Mouse (Mus musculus): ENCODE data around the gene Cby3. TPM values are rescaled to one million over a fixed set of nuclear protein-coding genes. Genes with fewer than 3 reads are reported as not detected.
"Not testable (repeated sequence)": the region's sequence is repeated elsewhere in the genome, so short reads cannot be mapped to it uniquely, and the experiment has no call there.

Cby3 gene
- polyA plus RNA-seq (2012; ENCODE audit: insufficient read depth, low replicate concordance) = not detected in 2 replicates

DNA sequence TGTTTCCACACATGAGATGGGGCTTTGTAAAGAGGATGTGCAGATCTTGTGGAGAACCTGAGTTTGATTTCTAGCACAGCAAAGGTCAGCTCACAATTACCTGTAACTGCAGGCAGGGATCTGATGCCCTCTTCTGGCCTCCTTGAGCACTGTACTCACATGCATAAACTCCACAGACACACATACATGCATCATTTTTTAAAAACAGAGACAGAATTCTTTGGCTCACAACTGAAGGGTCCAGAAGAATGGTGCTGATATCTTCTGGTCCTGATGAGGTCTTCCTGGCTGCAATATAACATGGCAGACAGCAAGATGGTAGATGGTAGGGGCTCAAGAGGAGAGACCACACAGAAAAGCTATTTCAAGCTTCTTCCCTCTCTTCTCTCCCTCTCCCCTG, at the start of gene Cby3:
TSS of gene Cby3 (plus strand) at position 301 of the 400 bp plus-strand sequence.
- TF ChIP-seq GATA1 (IDR thresholded peaks at IDR 0.05; ENCODE audit: borderline replicate concordance, low read length) = no peak
- no peak for TF ChIP-seq FLI1 (IDR thresholded peaks at IDR 0.05; ENCODE audit: low read length)
- Histone ChIP-seq H3K36me3 (replicated peaks; ENCODE audit: low read length) (no peaks in the 10 kb centered on the region), H3K9me3 (peaks cover 11% of the 10 kb centered on the region), H3K4me3 (replicated peaks) (no peak within 1 kb of the TSS), H3K27me3 (replicated peaks) (peaks cover 12% of the 10 kb centered on the region), H3K4me1 (peaks cover 26% of the 10 kb centered on the region)

GRCm38 (mm10) chr11:50312803-50313202, 41.5 kb upstream of the Cby3 start:
- peaks cover 66% of the 10 kb centered on the region for H3K36me3 ChIP-seq (replicated peaks; ENCODE audit: low read length)

GRCm38 (mm10) chr11:50319343-50319742, 34.9 kb upstream of the Cby3 start:
- H3K36me3 ChIP-seq (replicated peaks; ENCODE audit: low read length) = peaks cover 31% of the 10 kb centered on the region
- H3K4me1 ChIP-seq = peaks cover 68% of the 10 kb centered on the region
- not testable (repeated sequence) for H3K4me3 ChIP-seq (replicated peaks); H3K9me3 ChIP-seq; H3K27me3 ChIP-seq (replicated peaks)

More at GRCm38 (mm10) chr11:50312803-50313202, 41.5 kb upstream of the Cby3 start:
- H3K27me3 ChIP-seq (replicated peaks) = no peaks in the 10 kb centered on the region
- peaks cover 38% of the 10 kb centered on the region for H3K4me1 ChIP-seq
- no peak overlapping the region for H3K4me3 ChIP-seq (replicated peaks)
- no peaks in the 10 kb centered on the region for H3K9me3 ChIP-seq
- no peak for TF ChIP-seq FLI1 (IDR thresholded peaks at IDR 0.05; ENCODE audit: low read length)
- no peak for TF ChIP-seq GATA1 (IDR thresholded peaks at IDR 0.05; ENCODE audit: borderline replicate concordance, low read length)

- no peak for TF ChIP-seq GATA1 (IDR thresholded peaks at IDR 0.05; ENCODE audit: borderline replicate concordance, low read length)
- TF ChIP-seq FLI1 (IDR thresholded peaks at IDR 0.05; ENCODE audit: low read length) = no peak
- H3K9me3 ChIP-seq = no peaks in the 10 kb centered on the region
- no peak overlapping the region for H3K4me3 ChIP-seq (replicated peaks)
- H3K4me1 ChIP-seq = peaks cover 59% of the 10 kb centered on the region
- H3K27me3 ChIP-seq (replicated peaks) = no peaks in the 10 kb centered on the region
- peaks cover 31% of the 10 kb centered on the region for H3K36me3 ChIP-seq (replicated peaks; ENCODE audit: low read length)
Measured at GRCm38 (mm10) chr11:50321239-50321638, 33.0 kb upstream of the Cby3 start.

GRCm38 (mm10) chr11:50322345-50322744, 31.9 kb upstream of the Cby3 start:
- H3K27me3 ChIP-seq (replicated peaks) = no peaks in the 10 kb centered on the region
- H3K4me3 ChIP-seq (replicated peaks) = peak overlapping the region; percentile 16
- TF ChIP-seq GATA1 (IDR thresholded peaks at IDR 0.05; ENCODE audit: borderline replicate concordance, low read length) (no peak), FLI1 (IDR thresholded peaks at IDR 0.05; ENCODE audit: low read length) (no peak)
- H3K4me1 ChIP-seq = peaks cover 62% of the 10 kb centered on the region
- H3K9me3 ChIP-seq = no peaks in the 10 kb centered on the region
- H3K36me3 ChIP-seq (replicated peaks; ENCODE audit: low read length) = peaks cover 24% of the 10 kb centered on the region

DNA sequence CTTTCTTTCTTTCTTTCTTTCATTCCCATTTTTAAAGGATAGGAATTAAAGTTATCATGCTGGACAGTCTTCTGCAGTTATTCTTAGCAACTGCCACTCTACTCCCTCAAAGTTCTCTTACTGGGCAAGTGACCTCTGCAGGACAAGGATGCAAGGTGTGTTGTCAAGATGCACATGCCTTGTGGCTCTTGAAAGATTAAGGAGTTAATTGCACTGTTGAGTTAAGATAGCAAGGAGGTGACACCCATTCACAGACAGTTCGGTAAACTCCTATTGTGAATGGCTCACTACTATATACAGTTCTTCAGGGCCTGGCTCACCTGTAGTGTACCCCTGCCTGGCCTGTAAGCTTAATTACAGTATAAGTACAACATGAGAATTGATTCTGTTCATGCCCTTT, 30.4 kb upstream of the Cby3 start:
- peaks cover 25% of the 10 kb centered on the region for H3K36me3 ChIP-seq (replicated peaks; ENCODE audit: low read length)
- H3K4me3 ChIP-seq (replicated peaks) = peak overlapping the region; percentile 97
- H3K27me3 ChIP-seq (replicated peaks) = no peaks in the 10 kb centered on the region
- H3K9me3 ChIP-seq = no peaks in the 10 kb centered on the region
- TF ChIP-seq FLI1 (IDR thresholded peaks at IDR 0.05; ENCODE audit: low read length) = no peak
- no peak for TF ChIP-seq GATA1 (IDR thresholded peaks at IDR 0.05; ENCODE audit: borderline replicate concordance, low read length)
- H3K4me1 ChIP-seq = peaks cover 58% of the 10 kb centered on the region

- H3K9me3 ChIP-seq = no peaks in the 10 kb centered on the region
- TF ChIP-seq GATA1 (IDR thresholded peaks at IDR 0.05; ENCODE audit: borderline replicate concordance, low read length) = no peak; the same call in 2 of the 3 replicates
- no peak for TF ChIP-seq FLI1 (IDR thresholded peaks at IDR 0.05; ENCODE audit: low read length)
- no peaks in the 10 kb centered on the region for H3K27me3 ChIP-seq (replicated peaks)
- peaks cover 25% of the 10 kb centered on the region for H3K36me3 ChIP-seq (replicated peaks; ENCODE audit: low read length)
- H3K4me3 ChIP-seq (replicated peaks) = peak overlapping the region; percentile 97
- H3K4me1 ChIP-seq = peaks cover 54% of the 10 kb centered on the region
Measured at GRCm38 (mm10) chr11:50324751-50325471, 29.4 kb upstream of the Cby3 start.

DNA sequence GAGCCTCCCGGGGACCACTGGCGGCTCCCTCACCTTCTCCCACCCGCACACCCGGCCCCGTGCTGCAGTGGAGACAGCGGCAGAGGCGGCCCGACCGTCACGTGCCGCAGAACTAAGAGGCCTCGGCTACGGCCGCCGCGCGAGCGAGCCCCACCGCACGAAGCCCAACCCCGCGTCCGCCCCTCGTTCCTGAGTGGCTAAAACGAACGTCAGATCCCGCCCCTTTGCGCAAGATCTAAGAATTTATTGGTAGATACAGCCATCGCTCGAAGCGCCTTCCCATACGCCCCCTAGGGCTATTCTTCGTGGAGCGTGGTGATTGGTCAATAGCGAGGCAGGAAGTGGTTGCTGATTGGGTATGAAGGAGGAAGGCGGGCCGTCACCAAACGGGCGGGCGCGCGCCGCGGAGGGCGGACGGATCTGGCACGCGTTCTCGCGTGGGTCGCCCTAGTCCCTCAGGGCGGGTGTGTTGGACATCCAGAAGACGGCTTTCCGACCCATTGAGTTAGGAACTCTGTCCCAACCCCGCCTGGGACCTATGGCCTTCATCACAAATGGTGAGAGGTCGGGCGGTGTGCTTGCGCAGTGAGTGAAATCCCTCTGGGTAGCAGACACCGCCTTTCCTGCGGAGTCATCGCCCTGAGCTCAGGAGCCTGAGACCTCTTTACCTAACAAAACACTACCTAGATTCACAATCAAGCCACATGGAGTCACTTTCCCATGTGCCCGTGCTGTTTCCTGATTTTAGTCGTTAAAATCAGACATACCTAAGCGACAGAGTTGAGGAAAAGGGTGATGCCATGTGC, 28.6 kb upstream of the Cby3 start, which contains the start of gene Canx:
TSS of gene Canx (minus strand) at position 178 of the 806 bp plus-strand sequence.
- TF ChIP-seq FLI1 (IDR thresholded peaks at IDR 0.05; ENCODE audit: low read length) (no peak), GATA1 (IDR thresholded peaks at IDR 0.05; ENCODE audit: borderline replicate concordance, low read length) (no peak)
- Histone ChIP-seq H3K27me3 (replicated peaks) (no peaks in the 10 kb centered on the region), H3K4me3 (replicated peaks) (peak within 1 kb of the TSS; percentile 97), H3K36me3 (replicated peaks; ENCODE audit: low read length) (peaks cover 19% of the 10 kb centered on the region), H3K4me1 (peaks cover 49% of the 10 kb centered on the region), H3K9me3 (no peaks in the 10 kb centered on the region)

DNA sequence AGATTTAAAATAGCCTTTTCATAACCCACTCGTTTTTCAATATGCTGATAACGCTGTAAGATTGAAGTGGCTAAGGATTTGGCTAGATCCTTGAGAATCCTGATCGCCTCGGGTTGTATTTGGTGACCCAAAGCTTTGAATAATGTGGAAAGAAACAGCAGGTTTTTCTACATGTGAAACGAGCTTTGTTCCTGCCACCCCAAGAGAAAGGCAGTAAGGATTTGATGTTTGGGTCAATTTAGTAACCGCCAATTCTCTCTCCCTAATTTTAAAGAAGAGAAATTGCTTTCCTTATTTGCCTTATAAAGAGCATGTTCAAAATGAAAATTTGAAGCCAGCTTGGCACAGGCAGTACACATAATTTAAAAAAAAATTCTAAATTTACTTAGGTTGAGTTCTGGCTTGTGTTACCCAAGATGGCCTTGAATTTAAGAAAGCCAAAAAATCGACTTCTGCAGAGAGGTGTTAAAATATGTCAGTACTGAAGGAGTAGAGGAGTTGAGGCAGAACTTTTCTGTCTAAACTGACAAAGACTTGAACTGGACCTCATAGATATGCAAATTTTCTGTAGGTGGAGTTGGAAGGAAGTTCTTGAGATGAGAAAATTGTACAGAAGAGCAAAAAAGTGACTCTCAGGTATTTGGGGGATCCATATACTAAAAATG, 27.8 kb upstream of the Cby3 start:
- Histone ChIP-seq H3K4me3 (replicated peaks) (peak overlapping the region; percentile 97), H3K36me3 (replicated peaks; ENCODE audit: low read length) (peaks cover 19% of the 10 kb centered on the region), H3K9me3 (no peaks in the 10 kb centered on the region)

More for the DNA sequence above, 27.8 kb upstream of the Cby3 start:
- no peak for TF ChIP-seq GATA1 (IDR thresholded peaks at IDR 0.05; ENCODE audit: borderline replicate concordance, low read length)
- no peak for TF ChIP-seq FLI1 (IDR thresholded peaks at IDR 0.05; ENCODE audit: low read length)
- Histone ChIP-seq H3K27me3 (replicated peaks) (no peaks in the 10 kb centered on the region), H3K4me1 (peaks cover 41% of the 10 kb centered on the region)
